Mouse (Mus musculus): Measurements from ENCODE around the gene Rbm8a2.

The Rbm8a2 gene

GRCm38 (mm10) chr1:175950851-175951250 is 28.1 kb downstream of the Rbm8a2 start:
- no peak for TF ChIP-seq GATA4 (IDR thresholded peaks at IDR 0.05; ENCODE audit: insufficient replicate concordance, low read length)

GRCm38 (mm10) chr1:175950421-175950820 is 28.5 kb downstream of the Rbm8a2 start:
- no peak for TF ChIP-seq GATA4 (IDR thresholded peaks at IDR 0.05; ENCODE audit: insufficient replicate concordance, low read length)

GRCm38 (mm10) chr1:175946718-175947315 is 32.1 kb downstream of the Rbm8a2 start:
- TF ChIP-seq GATA4 (IDR thresholded peaks at IDR 0.05; ENCODE audit: insufficient replicate concordance, low read length): no peak

DNA sequence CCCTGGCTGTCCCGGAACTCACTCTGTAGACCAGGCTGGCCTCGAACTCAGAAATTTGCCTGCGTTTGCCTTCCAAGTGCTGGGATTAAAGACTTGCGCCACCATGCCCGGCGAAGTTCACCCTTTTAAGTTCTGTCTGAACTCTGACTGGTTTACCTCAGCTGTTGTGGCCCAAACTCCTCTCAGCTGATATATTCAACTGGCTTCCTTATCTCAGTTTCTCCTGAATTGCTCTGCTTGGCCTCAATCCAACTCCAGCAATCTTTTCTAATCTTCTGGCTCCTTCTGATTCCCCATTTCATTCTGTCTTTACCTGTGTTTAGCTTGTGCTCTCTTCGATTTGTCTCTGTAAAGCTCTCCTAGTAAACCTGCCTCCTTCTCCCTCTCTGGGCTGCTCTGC is 35.7 kb downstream of the Rbm8a2 start:
- TF ChIP-seq GATA4 (IDR thresholded peaks at IDR 0.05; ENCODE audit: insufficient replicate concordance, low read length): no peak

DNA sequence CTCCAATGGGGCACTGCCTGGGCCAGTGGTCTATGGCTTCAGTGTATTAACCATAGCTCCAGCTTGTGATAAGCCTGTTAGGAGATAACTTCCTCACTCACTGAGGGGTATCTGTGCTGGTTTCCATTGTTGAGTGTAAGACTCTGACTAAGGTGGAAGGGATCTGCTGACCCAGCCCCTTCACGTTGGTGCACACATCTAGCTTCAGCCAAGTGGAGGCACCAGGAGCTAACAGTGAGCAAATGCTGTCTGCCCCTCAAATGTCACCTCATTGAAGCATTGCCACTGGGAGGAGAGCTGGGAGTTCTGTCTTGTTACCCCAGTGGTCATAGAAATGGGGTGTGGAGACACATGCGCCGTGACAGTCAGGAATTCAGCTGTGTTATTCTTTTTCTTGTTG is 40.2 kb downstream of the Rbm8a2 start:
- no peak for TF ChIP-seq GATA4 (IDR thresholded peaks at IDR 0.05; ENCODE audit: insufficient replicate concordance, low read length)

- no peak for TF ChIP-seq GATA4 (IDR thresholded peaks at IDR 0.05; ENCODE audit: insufficient replicate concordance, low read length)
Observed at GRCm38 (mm10) chr1:175936282-175936737, 42.6 kb downstream of the Rbm8a2 start.

- no peak for TF ChIP-seq GATA4 (IDR thresholded peaks at IDR 0.05; ENCODE audit: insufficient replicate concordance, low read length)
Observed at GRCm38 (mm10) chr1:175931391-175931790, 47.5 kb downstream of the Rbm8a2 start.
